Mouse (Mus musculus) midbrain, embryonic 12.5 days (tissue): ENCODE data around the gene Tmem242. TPM values are rescaled to one million over a fixed set of nuclear protein-coding genes. Genes with fewer than 3 reads are reported as not detected.
A peak's percentile ranks its signal among the peaks of the same experiment; 100 is the strongest.

Experiments
- ATAC-seq: fragments of 200-750 bp; cut with Nextera tagmentation; 2 replicates; pipeline ENCODE4 v1.8.0; 2017; ENCODE audit warnings: low read depth, moderate TSS enrichment, moderate library complexity; ENCODE audit not compliant: low FRiP score
- H3K27ac ChIP-seq: fragments of 300-500 bp; sonication (generic); replicated peaks from 2 replicates; pipeline ENCODE4 v1.5.1; 2016; ENCODE audit warnings: mild to moderate bottlenecking
- H3K27me3 ChIP-seq: fragments of 300-500 bp; sonication (generic); 2 replicates; pipeline ENCODE4 v1.6.1; 2016; ENCODE audit warnings: mild to moderate bottlenecking
- H3K36me3 ChIP-seq: fragments of 300-500 bp; sonication (generic); 2 replicates; pipeline ENCODE4 v1.6.1; 2016
- H3K4me1 ChIP-seq: fragments of 300-500 bp; sonication (generic); 2 replicates; pipeline ENCODE4 v1.6.1; 2016
- H3K4me2 ChIP-seq: fragments of 300-500 bp; sonication (generic); replicated peaks from 2 replicates; pipeline ENCODE4 v1.6.1; 2016; ENCODE audit warnings: mild to moderate bottlenecking, moderate library complexity
- H3K4me3 ChIP-seq: fragments of 300-500 bp; sonication (generic); 2 replicates; pipeline ENCODE4 v1.5.1; 2016; ENCODE audit warnings: mild to moderate bottlenecking
- H3K9ac ChIP-seq: fragments of 300-500 bp; sonication (generic); replicated peaks from 2 replicates; pipeline ENCODE4 v1.6.1; 2016; ENCODE audit warnings: mild to moderate bottlenecking, moderate library complexity
- H3K9me3 ChIP-seq: fragments of 300-500 bp; sonication (generic); 2 replicates; pipeline ENCODE4 v1.6.1; 2016; ENCODE audit warnings: mild to moderate bottlenecking
- whole genome bisulfite sequencing: fragments of 180-500 bp; shearing (Covaris S2); methylation state at CpG from one replicate; pipeline ENCODE4 v1.1.7; 2016; 5-methylcytosine and 5-hydroxymethylcytosine counted together
- polyA plus RNA-seq: library from polyadenylated mRNA; unstranded; fragments of >200 nt; fragmentation: Nextera tagmentation; extraction: Ambion mirVana; gene quantifications from 2 replicates; pipeline ENCODE4 v1.2.1, GENCODE M21; 2016

Gene Tmem242
- 112 and 122 TPM in 2 replicates for polyA plus RNA-seq

DNA sequence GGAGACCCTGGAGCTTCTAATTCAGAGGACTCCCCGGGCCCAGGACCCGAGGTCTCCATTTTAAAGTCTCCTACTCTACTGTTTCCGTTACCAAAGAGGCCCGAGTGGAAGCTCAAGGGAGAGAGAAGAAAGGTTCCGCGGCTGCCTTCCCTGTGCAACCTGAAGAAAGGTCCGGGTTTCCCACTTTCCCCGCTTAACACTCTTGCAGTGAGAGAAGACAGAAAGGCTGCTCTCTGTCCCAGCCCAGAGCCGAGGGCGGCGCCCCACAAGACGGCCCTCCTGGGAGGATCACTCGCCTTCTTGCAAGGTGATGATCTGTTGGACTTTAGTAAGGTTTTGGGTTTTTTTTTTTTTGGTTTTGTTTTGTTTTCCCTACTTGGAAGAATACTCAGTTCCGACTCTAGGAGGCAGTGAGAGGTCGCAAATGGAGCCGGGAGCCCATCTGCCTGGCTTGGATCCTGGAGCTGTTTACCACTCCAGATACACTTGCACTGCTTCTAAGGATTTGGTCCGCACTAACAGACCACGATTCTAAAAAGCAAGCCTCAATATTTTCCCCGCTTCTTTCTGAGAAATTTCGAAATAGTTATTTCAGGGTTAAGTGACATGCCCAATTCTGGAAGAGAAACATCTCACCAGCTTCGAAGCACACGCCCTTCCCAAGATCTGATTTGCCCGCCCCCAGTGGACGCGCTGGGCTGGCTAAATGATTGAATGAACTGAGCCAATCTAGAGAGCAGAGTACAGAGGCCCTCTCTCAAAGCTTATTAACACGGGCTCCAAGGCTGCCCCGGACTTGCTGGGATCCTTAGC lies at the start of gene Tmem242:
Tmem242 (minus strand) TSS at position 101 of the 813 bp plus-strand sequence.
- H3K4me2 ChIP-seq, result peak within 1 kb of the TSS; percentile 71
- H3K9me3 ChIP-seq, result no peaks in the 10 kb centered on the region
- H3K9ac ChIP-seq, result peak within 1 kb of the TSS; percentile 68
- under 1% methylated on average over 27 of the region's 27 CpGs for WGBS
- H3K4me1 ChIP-seq, result peaks cover 13% of the 10 kb centered on the region
- H3K27ac ChIP-seq, result peak within 1 kb of the TSS; percentile 56
- H3K27me3 ChIP-seq, result no peaks in the 10 kb centered on the region
- peaks cover 5% of the 10 kb centered on the region; the same call in 1 of the 2 replicates for H3K36me3 ChIP-seq
- ATAC-seq, result peak; percentile 92
- peak within 1 kb of the TSS; percentile 70 for H3K4me3 ChIP-seq

DNA sequence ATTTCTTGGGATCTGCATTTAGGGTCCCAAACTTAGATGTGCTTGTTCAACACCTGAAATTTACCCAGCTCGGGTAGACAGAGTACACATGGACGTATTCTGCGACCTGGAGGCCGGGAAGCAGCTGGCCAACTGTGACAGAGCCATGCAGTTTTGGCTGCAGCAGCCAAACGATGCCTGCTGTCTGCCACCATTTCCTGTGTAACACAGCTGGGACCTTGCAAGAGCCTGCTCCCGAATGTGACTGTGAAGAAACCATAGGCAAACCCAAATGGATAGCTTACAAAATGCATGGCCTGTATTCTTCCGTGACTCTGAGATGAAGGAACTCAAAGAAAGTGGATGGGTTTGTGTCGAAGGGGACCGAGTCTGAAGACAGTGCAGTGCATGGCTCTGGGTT lies 48.1 kb upstream of the Tmem242 start:
- Histone ChIP-seq H3K4me2 (no peak overlapping the region), H3K9ac (no peak overlapping the region), H3K27me3 (peaks cover 14% of the 10 kb centered on the region), H3K4me3 (no peak overlapping the region), H3K4me1 (peaks cover 7% of the 10 kb centered on the region), H3K27ac (no peak overlapping the region), H3K9me3 (no peaks in the 10 kb centered on the region), H3K36me3 (no peaks in the 10 kb centered on the region)
- no peak for ATAC-seq
- WGBS, result 74% methylated on average over 9 of the region's 9 CpGs

DNA sequence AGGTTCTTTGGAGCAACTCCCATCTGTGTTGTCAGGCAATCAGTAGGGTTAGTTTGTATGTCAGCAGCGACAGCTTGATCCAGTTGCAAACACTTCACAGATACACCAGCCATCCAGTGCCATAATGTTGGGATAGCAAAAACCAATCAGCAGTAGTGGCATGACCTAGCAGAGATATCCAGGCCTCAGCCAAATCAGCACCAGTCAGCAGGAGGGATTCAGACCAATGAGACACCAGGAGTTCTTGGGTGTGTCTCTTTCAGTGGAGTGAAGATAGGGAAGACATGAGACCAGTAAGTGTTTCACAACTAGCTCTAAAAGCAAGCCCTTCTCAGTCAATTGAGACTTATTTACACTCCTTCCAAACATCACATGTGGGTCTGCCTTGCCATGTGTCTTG lies 44.6 kb upstream of the Tmem242 start:
- Histone ChIP-seq H3K9ac (no peak overlapping the region), H3K4me3 (no peak overlapping the region), H3K9me3 (no peaks in the 10 kb centered on the region), H3K4me1 (no peaks in the 10 kb centered on the region), H3K27me3 (peaks cover 12% of the 10 kb centered on the region; the same call in 1 of the 2 replicates), H3K4me2 (no peak overlapping the region), H3K36me3 (no peaks in the 10 kb centered on the region), H3K27ac (no peak overlapping the region)
- no peak for ATAC-seq
- 94% methylated on average over 1 of the region's 1 CpGs for WGBS

DNA sequence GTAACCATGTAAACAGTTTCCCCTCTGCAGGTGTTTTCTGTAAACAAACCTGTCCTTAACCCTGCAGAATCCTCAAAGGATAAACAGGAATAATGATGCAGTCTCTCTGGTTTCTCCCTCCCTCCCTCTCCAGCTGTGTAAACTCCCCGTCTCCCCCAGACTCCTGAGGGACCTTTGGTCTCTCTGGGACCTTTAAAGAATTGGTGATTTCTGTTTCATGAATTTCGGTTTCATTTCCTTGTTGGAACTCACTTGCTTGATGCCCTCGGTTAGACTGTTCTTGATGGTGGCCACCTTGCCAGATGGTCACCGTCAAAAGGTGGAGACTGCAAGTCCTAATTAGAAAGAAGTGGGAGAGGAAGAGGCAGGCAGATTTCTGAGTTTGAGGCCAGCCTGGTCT lies 43.4 kb upstream of the Tmem242 start:
- ATAC-seq, result no peak
- Histone ChIP-seq H3K9me3 (no peaks in the 10 kb centered on the region), H3K9ac (no peak overlapping the region), H3K27ac (no peak overlapping the region), H3K27me3 (peaks cover 3% of the 10 kb centered on the region; the same call in 1 of the 2 replicates), H3K4me3 (no peak overlapping the region), H3K4me2 (no peak overlapping the region), H3K4me1 (no peaks in the 10 kb centered on the region), H3K36me3 (no peaks in the 10 kb centered on the region)
- 72% methylated on average over 4 of the region's 4 CpGs for WGBS

DNA sequence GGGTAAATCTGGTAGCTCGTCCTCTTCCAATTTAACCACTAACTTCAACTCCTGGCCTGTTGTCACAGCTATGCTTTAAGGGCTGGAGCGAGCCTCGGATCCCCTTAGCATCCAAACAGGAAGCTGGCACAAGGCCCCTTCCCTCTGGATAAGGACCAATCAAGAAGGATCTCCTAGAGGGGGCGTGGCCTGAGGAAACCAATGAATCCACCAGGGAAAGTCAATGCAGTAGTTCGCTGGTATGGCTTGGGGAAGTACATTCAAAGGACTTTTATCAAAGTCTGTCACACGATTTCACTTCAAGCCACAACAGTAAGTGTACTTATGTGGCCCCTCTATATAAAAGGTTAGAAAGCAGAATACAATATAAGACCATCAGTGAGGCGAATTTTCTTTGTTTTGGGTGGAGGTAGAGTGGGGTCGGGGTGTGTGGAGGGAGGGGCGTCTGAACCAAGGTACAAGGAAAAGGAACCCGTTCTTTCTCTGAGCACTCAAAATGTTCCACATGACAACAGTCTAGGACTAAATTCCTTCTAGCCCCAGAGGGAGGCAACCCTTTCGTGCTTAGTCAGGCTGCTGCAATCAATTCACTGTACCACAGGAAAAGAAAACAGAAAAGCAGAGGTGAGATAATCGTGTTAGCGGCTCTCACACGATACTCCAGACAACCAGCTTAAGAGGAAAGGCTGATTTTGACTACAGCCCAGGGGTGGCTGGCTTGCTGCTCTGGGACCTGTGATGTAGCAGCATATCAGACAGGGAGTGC lies 36.1 kb upstream of the Tmem242 start:
- Histone ChIP-seq H3K9ac (no peak overlapping the region), H3K9me3 (no peaks in the 10 kb centered on the region), H3K36me3 (no peaks in the 10 kb centered on the region), H3K27ac (no peak overlapping the region), H3K4me3 (no peak overlapping the region), H3K4me2 (no peak overlapping the region), H3K27me3 (no peaks in the 10 kb centered on the region), H3K4me1 (no peaks in the 10 kb centered on the region)
- no peak for ATAC-seq
- 69% methylated on average over 14 of the region's 14 CpGs for WGBS

DNA sequence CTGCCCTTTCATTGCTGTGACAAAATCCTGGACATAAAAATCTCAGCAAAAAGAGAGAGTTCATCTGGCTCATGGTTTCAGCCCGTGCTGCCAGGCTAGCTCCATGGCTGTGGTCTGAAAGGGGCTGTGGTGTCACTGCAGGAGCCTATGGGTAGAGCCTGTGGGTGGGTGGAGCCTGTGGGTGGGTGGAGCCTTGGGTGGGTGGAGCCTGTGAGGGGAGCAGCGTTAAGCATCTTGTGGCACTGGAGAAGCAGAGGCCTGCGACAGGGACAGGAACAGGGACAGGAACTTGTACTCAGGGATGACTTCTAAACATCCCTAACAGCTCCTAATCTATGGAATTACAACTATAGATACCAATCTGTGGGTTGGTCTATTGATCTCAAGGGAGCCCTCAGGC lies 32.2 kb upstream of the Tmem242 start:
- no peaks in the 10 kb centered on the region for H3K9me3 ChIP-seq
- no peaks in the 10 kb centered on the region for H3K4me1 ChIP-seq
- no peak overlapping the region for H3K9ac ChIP-seq
- 47% methylated on average over 3 of the region's 3 CpGs for WGBS
- no peak overlapping the region for H3K27ac ChIP-seq
- no peak for ATAC-seq
- no peak overlapping the region for H3K4me2 ChIP-seq
- no peaks in the 10 kb centered on the region for H3K36me3 ChIP-seq
- H3K4me3 ChIP-seq, result no peak overlapping the region
- H3K27me3 ChIP-seq, result no peaks in the 10 kb centered on the region

DNA sequence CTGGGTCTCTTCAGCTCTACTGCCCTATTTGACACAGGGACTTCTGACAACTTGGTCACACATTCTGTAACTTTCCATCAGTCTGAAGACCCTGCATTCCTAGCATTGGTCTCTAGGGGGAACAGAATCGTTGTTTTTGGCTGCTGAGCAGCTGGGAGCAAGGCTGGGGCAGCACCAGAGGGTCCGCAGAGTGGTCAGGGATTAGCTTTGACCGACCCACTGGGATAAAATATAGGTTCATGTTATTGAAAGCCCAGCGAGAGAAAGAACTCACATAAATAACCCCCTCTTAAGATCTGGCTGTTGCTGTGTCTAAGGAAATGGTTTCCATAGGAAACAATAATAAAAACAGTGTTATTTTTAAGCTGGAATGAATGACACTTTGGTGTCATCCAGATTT lies 27.1 kb upstream of the Tmem242 start:
- 49% methylated on average over 4 of the region's 4 CpGs for WGBS
- Histone ChIP-seq H3K4me1 (no peaks in the 10 kb centered on the region), H3K36me3 (no peaks in the 10 kb centered on the region), H3K4me3 (no peak overlapping the region), H3K27ac (no peak overlapping the region), H3K9ac (no peak overlapping the region), H3K9me3 (no peaks in the 10 kb centered on the region), H3K4me2 (no peak overlapping the region), H3K27me3 (no peaks in the 10 kb centered on the region)
- ATAC-seq, result no peak

DNA sequence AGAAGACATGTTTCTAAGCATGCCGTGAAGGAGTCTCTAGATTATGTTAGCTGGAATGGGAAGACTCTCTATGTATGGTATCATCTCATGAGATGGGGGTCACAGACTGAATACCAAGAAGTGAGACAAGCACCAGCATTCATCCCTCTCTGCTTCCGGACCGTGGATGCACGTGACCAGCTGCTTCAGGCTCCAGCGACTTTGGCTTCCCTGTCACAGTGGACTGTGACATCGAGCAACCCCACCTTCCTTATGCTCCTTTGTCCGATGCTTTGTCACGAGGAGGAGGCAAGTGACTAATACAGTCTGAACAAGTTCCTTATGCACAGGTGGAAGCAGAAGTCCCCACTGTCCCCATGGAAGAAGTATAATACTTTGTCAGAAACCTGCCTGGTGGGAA lies 26.7 kb upstream of the Tmem242 start:
- no peak for ATAC-seq
- H3K4me1 ChIP-seq, result no peaks in the 10 kb centered on the region
- no peak overlapping the region for H3K4me3 ChIP-seq
- no peak overlapping the region for H3K27ac ChIP-seq
- 81% methylated on average over 8 of the region's 8 CpGs for WGBS
- no peaks in the 10 kb centered on the region for H3K9me3 ChIP-seq
- H3K36me3 ChIP-seq, result no peaks in the 10 kb centered on the region
- H3K27me3 ChIP-seq, result no peaks in the 10 kb centered on the region
- H3K4me2 ChIP-seq, result no peak overlapping the region
- no peak overlapping the region for H3K9ac ChIP-seq

DNA sequence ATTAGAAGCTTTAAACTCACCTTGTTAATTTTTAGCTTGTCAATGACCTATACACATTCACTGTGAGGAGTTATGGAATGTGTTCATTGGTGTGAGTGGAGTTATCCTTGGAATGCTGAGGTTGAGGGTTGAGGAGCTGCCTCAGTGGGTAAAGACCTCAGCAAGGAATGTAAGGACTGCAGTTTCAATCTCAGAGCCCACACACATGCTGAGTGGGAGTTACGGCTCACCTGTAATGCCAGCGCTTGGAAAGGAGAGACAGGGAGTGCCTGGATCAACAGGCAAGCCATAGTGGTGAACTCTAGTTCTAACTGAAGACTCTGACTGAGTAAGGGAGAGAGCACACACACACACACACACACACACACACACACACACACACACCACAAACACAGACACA lies 23.9 kb upstream of the Tmem242 start:
- ATAC-seq, result no peak

DNA sequence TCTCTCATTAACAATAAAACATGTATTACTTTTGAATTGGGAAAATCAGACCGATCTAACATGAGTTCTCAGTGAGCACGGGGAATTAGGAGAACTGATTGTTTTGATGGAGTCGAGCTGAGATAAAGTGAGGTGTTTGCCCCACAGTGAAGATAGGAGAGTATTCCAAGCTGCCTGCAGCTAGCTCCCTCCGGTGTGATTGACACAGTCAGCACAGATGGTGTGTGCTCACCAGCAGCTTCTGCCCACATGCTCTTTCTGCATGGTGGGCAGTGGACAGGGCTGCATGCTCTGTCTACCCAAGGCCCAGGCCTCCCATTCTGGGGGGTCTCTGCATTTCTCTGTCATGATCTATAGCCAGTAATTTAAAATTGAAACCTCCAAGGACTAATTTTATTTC lies 13.6 kb upstream of the Tmem242 start:
- Histone ChIP-seq H3K27ac (no peak overlapping the region), H3K4me3 (no peak overlapping the region), H3K4me2 (no peak overlapping the region), H3K27me3 (no peaks in the 10 kb centered on the region), H3K36me3 (no peaks in the 10 kb centered on the region), H3K9ac (no peak overlapping the region), H3K9me3 (no peaks in the 10 kb centered on the region), H3K4me1 (no peaks in the 10 kb centered on the region)
- ATAC-seq, result no peak
- 89% methylated on average over 4 of the region's 4 CpGs for WGBS

More for the DNA sequence above, 23.9 kb upstream of the Tmem242 start:
- no peaks in the 10 kb centered on the region for H3K4me1 ChIP-seq
- no peaks in the 10 kb centered on the region for H3K36me3 ChIP-seq
- WGBS, result 64% methylated on average over 2 of the region's 2 CpGs
- H3K9me3 ChIP-seq, result no peaks in the 10 kb centered on the region
- no peak overlapping the region for H3K9ac ChIP-seq
- no peaks in the 10 kb centered on the region for H3K27me3 ChIP-seq
- no peak overlapping the region for H3K27ac ChIP-seq
- H3K4me2 ChIP-seq, result no peak overlapping the region
- no peak overlapping the region for H3K4me3 ChIP-seq

DNA sequence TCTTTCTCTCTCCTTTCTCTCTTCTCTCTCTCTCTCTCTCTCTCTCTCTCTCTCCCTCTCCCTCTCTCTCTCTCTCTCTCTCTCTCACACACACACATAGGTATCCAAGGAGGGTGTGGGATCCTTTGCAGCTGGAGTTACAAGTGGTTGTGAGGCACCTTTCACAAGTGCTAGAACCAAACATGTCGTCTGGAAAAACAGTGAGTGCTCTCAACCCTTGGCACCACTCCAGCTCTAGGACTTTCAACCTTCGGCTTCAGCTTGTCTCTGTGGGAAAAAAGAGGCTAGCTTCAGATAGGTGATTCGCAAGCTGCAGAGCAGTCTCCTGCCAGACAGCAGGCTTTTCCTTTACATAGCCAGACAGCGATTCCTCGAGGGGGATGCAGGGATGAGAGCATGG lies 3.7 kb upstream of the Tmem242 start:
- Histone ChIP-seq H3K9me3 (no peaks in the 10 kb centered on the region), H3K27me3 (peaks cover 3% of the 10 kb centered on the region), H3K4me3 (no peak overlapping the region), H3K4me1 (peaks cover 11% of the 10 kb centered on the region), H3K36me3 (no peaks in the 10 kb centered on the region), H3K4me2 (no peak overlapping the region), H3K9ac (no peak overlapping the region), H3K27ac (no peak overlapping the region)
- WGBS, result 72% methylated on average over 5 of the region's 5 CpGs
- ATAC-seq, result no peak

DNA sequence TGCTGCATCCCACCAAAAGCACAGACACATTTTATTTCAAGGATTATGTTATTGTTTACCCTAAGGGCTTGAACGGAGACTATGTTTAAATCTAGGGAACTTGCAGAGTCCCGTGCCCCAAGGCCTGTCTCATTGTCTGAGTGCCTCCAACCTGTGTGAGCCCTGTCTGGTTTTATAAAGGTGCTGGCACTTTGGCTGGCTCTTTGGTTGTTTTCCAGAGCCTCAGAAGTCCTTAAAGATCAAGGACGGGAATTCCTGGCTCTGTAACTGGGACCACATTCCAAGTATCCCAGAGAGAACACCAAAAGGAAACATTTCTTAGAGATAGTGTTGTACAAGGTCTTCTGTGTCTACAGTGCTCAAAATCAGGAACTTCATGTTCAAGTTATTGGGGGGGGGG lies 3.2 kb upstream of the Tmem242 start:
- no peaks in the 10 kb centered on the region for H3K9me3 ChIP-seq
- H3K4me2 ChIP-seq, result no peak overlapping the region
- no peak overlapping the region for H3K4me3 ChIP-seq
- WGBS, result 80% methylated on average over 3 of the region's 3 CpGs
- H3K9ac ChIP-seq, result no peak overlapping the region
- H3K27ac ChIP-seq, result no peak overlapping the region
- peaks cover 11% of the 10 kb centered on the region for H3K4me1 ChIP-seq
- H3K36me3 ChIP-seq, result no peaks in the 10 kb centered on the region
- H3K27me3 ChIP-seq, result peaks cover 3% of the 10 kb centered on the region
- ATAC-seq, result no peak
